Mouse (Mus musculus) CD4-positive naive resting alpha-beta T cell, adult 57 days (primary cell): ENCODE measurements around the gene Cdk5rap1. TPM values are rescaled to one million over a fixed set of nuclear protein-coding genes. Genes with fewer than 3 reads are reported as not detected.

Experiments
- total RNA-seq: library from RNA; stranded (reverse); gene quantifications from one replicate; pipeline ENCODE4 v1.2.4, GENCODE M21; 2023

Cdk5rap1 gene
- total RNA-seq, result 15.8 TPM

DNA sequence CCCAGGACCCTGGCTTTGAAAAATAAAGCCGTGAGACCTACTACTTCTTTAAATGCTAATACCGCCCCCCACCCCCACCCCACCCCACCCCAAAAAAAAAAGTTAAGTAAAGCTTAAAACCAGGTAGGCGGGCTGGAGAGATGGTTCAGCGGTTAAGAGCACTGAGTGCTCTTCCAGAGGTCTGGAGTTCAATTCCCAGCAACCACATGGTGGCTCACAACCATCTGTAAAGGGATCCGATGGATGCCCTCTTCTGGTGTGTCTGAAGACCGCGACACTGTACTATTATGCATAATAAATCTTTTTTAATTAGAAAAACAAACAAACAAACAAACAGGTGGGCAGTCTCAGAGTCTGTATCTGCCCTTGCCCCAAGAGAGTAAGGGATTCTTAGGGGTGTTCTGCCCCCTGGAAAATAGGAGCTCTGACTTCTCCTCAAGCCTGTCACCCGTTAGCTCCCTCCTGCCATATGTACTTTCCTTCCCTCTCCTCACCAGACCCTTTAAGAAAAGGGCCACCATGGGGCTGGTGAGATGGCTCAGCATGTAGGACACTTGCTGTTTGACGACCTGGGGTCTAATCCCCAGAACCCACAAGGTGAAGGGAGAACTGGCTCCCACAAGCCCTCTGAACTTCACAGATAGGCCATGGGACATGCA is at the start of gene Cdk5rap1:
TSS of gene Cdk5rap1 (minus strand) at position 169 of the 659 bp plus-strand sequence.

GRCm38 (mm10) chr2:154407643-154408445 is 35.0 kb upstream of the Cdk5rap1 start, which contains the start of gene Snta1:
Gene Snta1 (minus strand): TSS chr2:154408099.

GRCm38 (mm10) chr2:154306927-154307326 is 65.9 kb downstream of the Cdk5rap1 start, which contains the start of gene Bpifb9b:
Gene Bpifb9b (plus strand): TSS chr2:154307227.

Other genes starting within 250 kb of the Cdk5rap1 start
- gene Bpifa3, start 242.7 kb downstream of the Cdk5rap1 start, total RNA-seq, result not detected
- gene Bpifa1, start 230.1 kb downstream of the Cdk5rap1 start, total RNA-seq, result not detected
- not detected for gene Bpifa5, start 210.4 kb downstream of the Cdk5rap1 start, total RNA-seq
- gene Bpifb1, start 182.2 kb downstream of the Cdk5rap1 start, total RNA-seq, result not detected
- gene Bpifb5, start 149.3 kb downstream of the Cdk5rap1 start, total RNA-seq, result not detected
- not detected for gene Bpifb9a, start 115.2 kb downstream of the Cdk5rap1 start, total RNA-seq
- gene Bpifb9b, start 65.8 kb downstream of the Cdk5rap1 start, total RNA-seq, result not detected
- gene Snta1, start 35.1 kb upstream of the Cdk5rap1 start, total RNA-seq, result 0.68 TPM
- gene Cbfa2t2, start 63.5 kb upstream of the Cdk5rap1 start, total RNA-seq, result 36.3 TPM
- gene 1700003F12Rik, start 174.1 kb upstream of the Cdk5rap1 start, total RNA-seq, result 0.89 TPM
- gene Actl10, start 178.8 kb upstream of the Cdk5rap1 start, total RNA-seq, result 1.2 TPM
- gene Necab3, start 185.9 kb upstream of the Cdk5rap1 start, total RNA-seq, result 0.95 TPM
- gene E2f1, start 196.9 kb upstream of the Cdk5rap1 start, total RNA-seq, result 1.5 TPM
- 9.5 TPM for gene Pxmp4, start 230.7 kb upstream of the Cdk5rap1 start, total RNA-seq
- gene Zfp341, start 240.3 kb upstream of the Cdk5rap1 start, total RNA-seq, result 6.6 TPM
- gene 4930519P11Rik, start 240.4 kb upstream of the Cdk5rap1 start, total RNA-seq, result not detected